Mouse (Mus musculus) limb, embryonic 15.5 days (tissue): ENCODE results near the gene Zmym4. TPM values are rescaled to one million over a fixed set of nuclear protein-coding genes. Genes with fewer than 3 reads are reported as not detected.

Experiments
- polyA plus RNA-seq: library from polyadenylated mRNA; unstranded; fragments of >200 nt; fragmentation: Nextera tagmentation; extraction: Ambion mirVana; gene quantifications from 2 replicates; pipeline ENCODE4 v1.2.1, GENCODE M21; 2015

Gene Zmym4
- polyA plus RNA-seq, 1 experiment from 2014 or later: 17.2 TPM

Other genes with a start within 250 kb of the Zmym4 start
- 0.48 and 0.54 TPM in 2 replicates for gene Tfap2e, start 231.9 kb downstream of the Zmym4 start, polyA plus RNA-seq
- 29.9 and 31.4 TPM in 2 replicates for gene Ncdn, start 214.7 kb downstream of the Zmym4 start, polyA plus RNA-seq
- gene AU040320, start 214.6 kb downstream of the Zmym4 start, polyA plus RNA-seq: 17.9 and 19.0 TPM in 2 replicates
- 50.2 and 71.8 TPM in 2 replicates for gene Sfpq, start 53.2 kb upstream of the Zmym4 start, polyA plus RNA-seq
- 18.5 and 19.8 TPM in 2 replicates for gene Zmym1, start 93.0 kb upstream of the Zmym4 start, polyA plus RNA-seq
- 18.0 and 22.0 TPM in 2 replicates for gene Zmym6, start 109.2 kb upstream of the Zmym4 start, polyA plus RNA-seq
- 12.2 and 13.0 TPM in 2 replicates for gene Tmem35b, start 155.6 kb upstream of the Zmym4 start, polyA plus RNA-seq
- 0.56 and 0.63 TPM in 2 replicates for gene Dlgap3, start 201.1 kb upstream of the Zmym4 start, polyA plus RNA-seq